Mouse (Mus musculus) forebrain, postnatal 0 days (tissue): ENCODE results near the gene Nos1. TPM values are rescaled to one million over a fixed set of nuclear protein-coding genes. Genes with fewer than 3 reads are reported as not detected.

Source experiments
- ATAC-seq: fragments of 200-750 bp; cut with Nextera tagmentation; 2 replicates; pipeline ENCODE4 v1.8.0; 2017; ENCODE audit warnings: mild to moderate bottlenecking, moderate library complexity
- DNase-seq: peaks from one replicate; pipeline ENCODE4 v3.0.0-alpha.2; 2015
- H3K27ac ChIP-seq: fragments of 300-500 bp; sonication (generic); 2 replicates; pipeline ENCODE4 v1.5.1; 2014; ENCODE audit warnings: low read depth, mild to moderate bottlenecking, antibody characterized with exemption, low read length, moderate library complexity, mixed read lengths
- H3K27me3 ChIP-seq: fragments of 300-500 bp; sonication (generic); 2 replicates; pipeline ENCODE4 v1.6.1; 2014; ENCODE audit warnings: mild to moderate bottlenecking, low read length, mixed read lengths; ENCODE audit not compliant: insufficient read depth
- H3K36me3 ChIP-seq: fragments of 300-500 bp; sonication (generic); 2 replicates; pipeline ENCODE4 v1.6.1; 2014; ENCODE audit warnings: mild to moderate bottlenecking, moderate library complexity; ENCODE audit not compliant: insufficient read depth
- H3K4me1 ChIP-seq: fragments of 300-500 bp; sonication (generic); 2 replicates; pipeline ENCODE4 v1.6.1; 2014; ENCODE audit warnings: antibody characterized with exemption; ENCODE audit not compliant: insufficient read depth
- H3K4me2 ChIP-seq: fragments of 300-500 bp; sonication (generic); 2 replicates; pipeline ENCODE4 v1.6.1; 2014; ENCODE audit warnings: low read depth, mild to moderate bottlenecking, moderate library complexity
- H3K4me3 ChIP-seq: fragments of 300-500 bp; sonication (generic); 2 replicates; pipeline ENCODE4 v1.5.1; 2014; ENCODE audit warnings: low read depth, low read length, mixed read lengths
- H3K9ac ChIP-seq: fragments of 300-500 bp; sonication (generic); 2 replicates; pipeline ENCODE4 v1.6.1; 2014; ENCODE audit warnings: mild to moderate bottlenecking
- H3K9me3 ChIP-seq: fragments of 300-500 bp; sonication (generic); 2 replicates; pipeline ENCODE4 v1.6.1; 2016; ENCODE audit warnings: low read length
- CTCF ChIP-seq: sonication (generic); IDR thresholded peaks from 2 replicates; pipeline ENCODE4 v1.5.1; 2016; ENCODE audit warnings: antibody characterized with exemption, control low read depth, low read depth
- WGBS: fragments of 180-500 bp; shearing (Covaris S2); extraction: QIAGEN DNeasy Blood & Tissue Kit; methylation state at CpG from one replicate; pipeline ENCODE4 v1.1.7; 2014; 5-methylcytosine and 5-hydroxymethylcytosine counted together
- polyA plus RNA-seq: library from polyadenylated mRNA; unstranded; fragments of >200 nt; fragmentation: Nextera tagmentation; extraction: Ambion mirVana; gene quantifications from 2 replicates; pipeline ENCODE4 v1.2.1, GENCODE M21; 2015
- total RNA-seq: library from RNA; depleted of rRNA; stranded (reverse); fragments of >200 nt; gene quantifications from 2 replicates; pipeline ENCODE4 v1.2.3, GENCODE M21; 2014

Gene Nos1
- total and polyA plus RNA-seq, 2 experiments from 2014 or later, result 4.1 to 16.9 TPM

GRCm38 (mm10) chr5:117839501-117839900, 58.7 kb downstream of the Nos1 start:
- H3K36me3 ChIP-seq, result no peaks in the 10 kb centered on the region
- peak; percentile 35 for DNase-seq
- H3K4me1 ChIP-seq, result peaks cover 18% of the 10 kb centered on the region; the same call in 1 of the 2 replicates
- H3K4me2 ChIP-seq, result no peak overlapping the region
- WGBS, result 61% methylated on average over 7 of the region's 7 CpGs
- no peak overlapping the region for H3K27ac ChIP-seq
- no peak overlapping the region for H3K4me3 ChIP-seq
- TF ChIP-seq CTCF, result no peak
- H3K27me3 ChIP-seq, result peaks cover 13% of the 10 kb centered on the region; the same call in 1 of the 2 replicates
- H3K9me3 ChIP-seq, result no peaks in the 10 kb centered on the region
- no peak for ATAC-seq
- no peak overlapping the region for H3K9ac ChIP-seq

- H3K4me1 ChIP-seq, result peaks cover 18% of the 10 kb centered on the region; the same call in 1 of the 2 replicates
Observed at GRCm38 (mm10) chr5:117840203-117840602, 59.4 kb downstream of the Nos1 start.

GRCm38 (mm10) chr5:117840988-117841387, 60.2 kb downstream of the Nos1 start:
- TF ChIP-seq CTCF, result no peak
- DNase-seq (peak; percentile 82), ATAC-seq (peak; percentile 61)
- peak overlapping the region; percentile 71 for H3K4me2 ChIP-seq
- peak overlapping the region; percentile 79 for H3K27ac ChIP-seq
- H3K27me3 ChIP-seq, result peaks cover 13% of the 10 kb centered on the region; the same call in 1 of the 2 replicates
- peak overlapping the region; percentile 64 for H3K9ac ChIP-seq
- WGBS, result 29% methylated on average over 5 of the region's 5 CpGs
- no peaks in the 10 kb centered on the region for H3K36me3 ChIP-seq
- H3K4me1 ChIP-seq, result peaks cover 18% of the 10 kb centered on the region; the same call in 1 of the 2 replicates
- no peaks in the 10 kb centered on the region for H3K9me3 ChIP-seq
- H3K4me3 ChIP-seq, result peak overlapping the region; percentile 50; the same call in 1 of the 2 replicates

More at GRCm38 (mm10) chr5:117840203-117840602, 59.4 kb downstream of the Nos1 start:
- no peak overlapping the region for H3K4me2 ChIP-seq
- no peak overlapping the region for H3K4me3 ChIP-seq
- DNase-seq, result peak; percentile 65
- H3K9me3 ChIP-seq, result no peaks in the 10 kb centered on the region
- H3K9ac ChIP-seq, result no peak overlapping the region
- no peaks in the 10 kb centered on the region for H3K36me3 ChIP-seq
- TF ChIP-seq CTCF, result no peak
- peak; percentile 30; the same call in 1 of the 2 replicates for ATAC-seq
- WGBS, result 30% methylated on average over 9 of the region's 9 CpGs
- H3K27me3 ChIP-seq, result peaks cover 13% of the 10 kb centered on the region; the same call in 1 of the 2 replicates
- peak overlapping the region; percentile 79 for H3K27ac ChIP-seq

DNA sequence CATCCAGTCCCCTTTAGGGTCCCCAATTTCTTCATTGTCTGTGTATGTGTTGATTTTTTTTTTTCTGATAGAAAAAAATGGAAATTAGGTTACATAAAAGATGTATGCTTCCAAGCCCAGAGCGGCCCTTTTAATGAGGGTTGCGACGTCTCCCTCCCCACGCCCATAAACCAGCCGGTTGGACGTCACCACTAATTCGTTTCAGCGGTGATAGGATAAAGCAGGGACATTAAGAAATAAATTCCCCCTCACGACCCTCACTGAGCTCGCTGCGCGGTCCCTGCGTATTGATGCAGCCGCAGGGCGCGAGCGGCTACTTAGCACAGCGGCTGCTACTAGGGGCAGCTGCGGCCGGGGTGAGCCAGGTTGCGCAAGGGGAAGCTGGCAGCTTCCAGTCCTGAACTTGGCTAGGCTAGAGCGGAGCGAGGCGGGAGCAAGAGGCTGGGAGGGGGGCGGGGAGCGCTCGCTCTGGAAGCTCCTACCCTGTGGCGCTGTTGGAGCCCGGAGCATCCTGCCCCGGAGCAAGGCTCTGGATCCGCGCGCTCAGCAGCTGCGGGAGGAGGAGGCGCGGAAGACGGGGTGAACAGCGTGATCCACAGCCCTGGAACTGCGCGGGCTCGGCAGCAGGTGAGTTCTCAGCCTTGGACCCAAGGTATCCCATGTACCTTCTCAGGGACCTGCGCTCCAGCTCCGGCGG, 61.0 kb downstream of the Nos1 start:
- peak overlapping the region; percentile 79 for H3K27ac ChIP-seq
- ATAC-seq, result peak; percentile 83
- H3K9me3 ChIP-seq, result no peaks in the 10 kb centered on the region
- peak overlapping the region; percentile 50 for H3K4me3 ChIP-seq
- peaks cover 13% of the 10 kb centered on the region; the same call in 1 of the 2 replicates for H3K27me3 ChIP-seq
- WGBS, result 2% methylated on average over 39 of the region's 44 CpGs
- peak overlapping the region; percentile 71 for H3K4me2 ChIP-seq
- peaks cover 18% of the 10 kb centered on the region; the same call in 1 of the 2 replicates for H3K4me1 ChIP-seq
- H3K9ac ChIP-seq, result peak overlapping the region; percentile 64
- no peaks in the 10 kb centered on the region for H3K36me3 ChIP-seq
- peak; percentile 70 for DNase-seq
- TF ChIP-seq CTCF, result 0 out of 2 replicates have a peak, but pooled peaks have one; percentile 17

DNA sequence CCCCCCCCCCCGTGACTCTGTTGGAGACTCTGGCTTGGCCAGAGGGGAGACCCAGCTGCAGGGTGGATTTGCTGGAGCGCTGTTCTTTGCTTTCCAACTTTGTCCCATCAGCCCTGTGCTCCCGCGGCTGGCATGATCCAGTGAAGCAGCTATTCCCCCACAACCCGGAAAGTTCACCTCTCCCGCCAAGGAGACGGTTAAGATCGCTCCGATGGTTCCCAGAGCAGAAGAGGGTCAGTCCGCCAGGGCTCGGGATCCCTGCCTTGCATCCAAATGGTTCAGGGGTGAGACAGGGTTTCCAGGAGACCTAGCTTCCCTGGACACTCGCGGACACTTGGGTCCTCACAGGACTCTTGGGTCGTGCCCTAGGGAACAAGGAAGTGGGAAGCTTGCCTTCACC, 61.9 kb downstream of the Nos1 start:
- H3K27me3 ChIP-seq, result peaks cover 13% of the 10 kb centered on the region; the same call in 1 of the 2 replicates
- peak overlapping the region; percentile 64 for H3K9ac ChIP-seq
- ATAC-seq, result no peak
- H3K36me3 ChIP-seq, result no peaks in the 10 kb centered on the region
- DNase-seq, result no peak
- H3K4me3 ChIP-seq, result peak overlapping the region; percentile 50
- H3K4me2 ChIP-seq, result peak overlapping the region; percentile 71
- no peaks in the 10 kb centered on the region for H3K9me3 ChIP-seq
- no peak overlapping the region for H3K27ac ChIP-seq
- WGBS, result 5% methylated on average over 14 of the region's 14 CpGs
- no peak for TF ChIP-seq CTCF
- H3K4me1 ChIP-seq, result peaks cover 18% of the 10 kb centered on the region; the same call in 1 of the 2 replicates

DNA sequence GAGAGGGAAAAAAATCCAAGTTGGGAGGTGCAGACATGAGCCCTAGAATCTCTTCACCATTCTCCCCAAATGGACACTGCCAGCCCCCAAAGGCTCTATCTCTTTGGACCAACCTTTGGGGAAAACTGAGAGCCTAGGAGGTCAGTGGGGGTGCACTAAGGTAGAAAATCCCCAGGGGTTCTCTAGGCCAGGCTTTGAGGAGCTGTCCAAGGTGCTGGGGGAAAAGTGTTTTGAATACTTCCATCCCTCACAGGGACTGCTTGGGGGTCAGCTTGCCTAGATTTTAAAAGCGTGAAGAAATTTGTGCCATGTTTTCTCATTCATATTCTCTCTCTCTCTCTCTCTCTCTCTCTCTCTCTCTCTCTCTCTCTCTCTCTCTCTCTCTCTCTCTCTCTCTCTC, 63.8 kb downstream of the Nos1 start:
- H3K27ac ChIP-seq, result no peak overlapping the region
- no peaks in the 10 kb centered on the region for H3K36me3 ChIP-seq
- WGBS, result 27% methylated on average over 1 of the region's 1 CpGs
- peaks cover 13% of the 10 kb centered on the region; the same call in 1 of the 2 replicates for H3K27me3 ChIP-seq
- H3K4me2 ChIP-seq, result no peak overlapping the region
- TF ChIP-seq CTCF, result no peak
- H3K4me3 ChIP-seq, result no peak overlapping the region
- DNase-seq (no peak), ATAC-seq (no peak)
- peaks cover 15% of the 10 kb centered on the region; the same call in 1 of the 2 replicates for H3K4me1 ChIP-seq
- H3K9ac ChIP-seq, result no peak overlapping the region
- H3K9me3 ChIP-seq, result no peaks in the 10 kb centered on the region

- Histone ChIP-seq H3K27me3 (no peaks in the 10 kb centered on the region), H3K4me3 (no peak overlapping the region), H3K9ac (no peak overlapping the region), H3K27ac (no peak overlapping the region), H3K9me3 (no peaks in the 10 kb centered on the region), H3K4me1 (no peaks in the 10 kb centered on the region), H3K36me3 (no peaks in the 10 kb centered on the region), H3K4me2 (no peak overlapping the region)
- ATAC-seq (no peak), DNase-seq (no peak)
- no peak for TF ChIP-seq CTCF
- WGBS, result 85% methylated on average over 12 of the region's 12 CpGs
Observed at GRCm38 (mm10) chr5:117850474-117850873, 69.6 kb downstream of the Nos1 start.
